8 mouse cellular contexts compared by ENCODE assay signal in the genomic region with DNA sequence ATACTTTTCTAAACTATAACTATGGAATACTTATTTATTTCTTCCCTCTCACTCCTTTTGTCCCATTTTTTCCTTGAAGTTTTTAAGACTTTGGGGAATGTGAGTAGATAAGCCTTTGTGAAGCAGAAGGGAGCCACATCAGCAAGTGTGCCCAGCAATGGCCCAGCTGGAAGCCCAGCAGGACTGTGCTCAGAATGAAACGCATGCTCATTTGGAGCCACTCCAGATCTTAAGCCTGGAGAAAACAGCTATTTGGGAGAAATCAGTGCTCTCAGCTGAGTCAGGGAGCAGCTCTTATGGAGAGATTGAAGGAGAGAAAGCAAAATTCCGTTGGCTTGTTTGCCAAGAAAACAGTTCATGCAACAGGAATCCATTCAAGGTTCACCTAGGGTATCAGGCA.
"Had no signal": no experiment of that assay in that cellular context is flagged by ENCODE, and none has a peak within 500 bp of the region (broad histone marks: within the 10 kb centered on the region; RNA-seq: fewer than 3 reads in every experiment).

No protein-coding gene starts in this region.

- DNase-seq: kidney, adult 2 months; kidney, postnatal 14 days; layer of hippocampus, postnatal 36 days; right cerebral cortex, adult 18-20 months; right cerebral cortex, postnatal 25 days; thymus, postnatal 4 days had no signal

- ATAC-seq: intestine, embryonic 16.5 days; midbrain, embryonic 13.5 days had no signal
